Mouse (Mus musculus): ENCODE data around the gene Ubr1. TPM values are rescaled to one million over a fixed set of nuclear protein-coding genes. Genes with fewer than 3 reads are reported as not detected.
"Not testable (repeated sequence)": the region's sequence is repeated elsewhere in the genome, so short reads cannot be mapped to it uniquely, and the experiment has no call there.

Ubr1 gene
- total and polyA plus RNA-seq, 2 experiments, result 14.4 to 16.1 TPM

- TF ChIP-seq CTCF (IDR thresholded peaks at IDR 0.05; ENCODE audit: low read depth, low read length) (no peak), POLR2A (IDR thresholded peaks at IDR 0.05; ENCODE audit: extremely low read depth, insufficient read depth, low read length) (no peak)
- H3K4me3 ChIP-seq (ENCODE audit: insufficient read depth, low read depth, low read length), result no peak overlapping the region
- no peak for DNase-seq (ENCODE audit: extremely low read depth, low read depth, low spot score)
- H3K27me3 ChIP-seq (ENCODE audit: control insufficient read depth, insufficient read depth, low read length), result no peaks in the 10 kb centered on the region
- H3K79me2 ChIP-seq (ENCODE audit: control insufficient read depth, insufficient read depth, low read length), result no peaks in the 10 kb centered on the region
- no peak overlapping the region for H3K27ac ChIP-seq (replicated peaks; ENCODE audit: insufficient read depth, low read depth, low read length)
- WGBS, result 94% methylated on average over 8 of the region's 8 CpGs
- H3K36me3 ChIP-seq (ENCODE audit: control insufficient read depth, insufficient read depth, low read length), result peaks cover 11% of the 10 kb centered on the region
- H3K4me1 ChIP-seq (ENCODE audit: control insufficient read depth, insufficient read depth, low read length), result no peaks in the 10 kb centered on the region
- no peak overlapping the region for H3K9ac ChIP-seq (ENCODE audit: low read depth, low read length)
Measured at GRCm38 (mm10) chr2:120998863-120999262, 28.3 kb upstream of the Ubr1 start.

- peaks cover 15% of the 10 kb centered on the region for H3K36me3 ChIP-seq (ENCODE audit: control insufficient read depth, insufficient read depth, low read length)
- H3K4me3 ChIP-seq (ENCODE audit: insufficient read depth, low read depth, low read length); H3K9ac ChIP-seq (ENCODE audit: low read depth, low read length); H3K79me2 ChIP-seq (ENCODE audit: control insufficient read depth, insufficient read depth, low read length); H3K27ac ChIP-seq (replicated peaks; ENCODE audit: insufficient read depth, low read depth, low read length); DNase-seq (ENCODE audit: extremely low read depth, low read depth, low spot score); H3K4me1 ChIP-seq (ENCODE audit: control insufficient read depth, insufficient read depth, low read length); H3K27me3 ChIP-seq (ENCODE audit: control insufficient read depth, insufficient read depth, low read length): not testable (repeated sequence)
- WGBS, result 74% methylated on average over 1 of the region's 1 CpGs
Measured at GRCm38 (mm10) chr2:120996607-120997006, 26.1 kb upstream of the Ubr1 start.

DNA sequence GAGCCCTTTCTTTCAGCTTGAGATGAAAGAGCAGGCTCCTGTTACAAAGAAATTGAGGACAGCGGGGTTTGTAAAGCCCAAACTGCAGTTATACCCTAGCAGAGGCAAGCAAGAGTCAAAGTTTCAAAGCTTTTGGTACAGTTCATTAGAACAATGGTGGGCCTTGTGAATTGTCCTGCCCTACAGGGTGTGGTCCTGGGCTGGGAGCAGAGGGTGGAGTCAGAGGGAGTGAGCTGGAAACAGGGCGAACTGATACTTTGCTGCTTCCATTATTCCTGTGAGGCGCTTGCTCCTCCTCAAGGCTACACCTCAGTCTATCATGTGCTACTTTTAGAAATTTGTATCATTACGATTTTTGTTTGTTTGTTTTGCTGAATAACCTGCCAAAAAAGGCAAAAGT lies 20.7 kb upstream of the Ubr1 start:
- Histone ChIP-seq H3K27me3 (ENCODE audit: control insufficient read depth, insufficient read depth, low read length) (no peaks in the 10 kb centered on the region), H3K4me3 (ENCODE audit: insufficient read depth, low read depth, low read length) (no peak overlapping the region), H3K79me2 (ENCODE audit: control insufficient read depth, insufficient read depth, low read length) (no peaks in the 10 kb centered on the region), H3K36me3 (ENCODE audit: control insufficient read depth, insufficient read depth, low read length) (peaks cover 16% of the 10 kb centered on the region), H3K27ac (replicated peaks; ENCODE audit: insufficient read depth, low read depth, low read length) (no peak overlapping the region), H3K9ac (ENCODE audit: low read depth, low read length) (no peak overlapping the region), H3K4me1 (ENCODE audit: control insufficient read depth, insufficient read depth, low read length) (no peaks in the 10 kb centered on the region)
- TF ChIP-seq POLR2A (IDR thresholded peaks at IDR 0.05; ENCODE audit: extremely low read depth, insufficient read depth, low read length) (no peak), CTCF (IDR thresholded peaks at IDR 0.05; ENCODE audit: low read depth, low read length) (no peak)
- WGBS, result 84% methylated on average over 4 of the region's 4 CpGs
- no peak for DNase-seq (ENCODE audit: extremely low read depth, low read depth, low spot score)

GRCm38 (mm10) chr2:120985241-120985640 lies 14.7 kb upstream of the Ubr1 start:
- no peak for TF ChIP-seq POLR2A (IDR thresholded peaks at IDR 0.05; ENCODE audit: extremely low read depth, insufficient read depth, low read length)
- TF ChIP-seq CTCF (IDR thresholded peaks at IDR 0.05; ENCODE audit: low read depth, low read length), result peak; percentile 35; the same call in 1 of the 2 replicates
- H3K27ac ChIP-seq (replicated peaks; ENCODE audit: insufficient read depth, low read depth, low read length), result no peak overlapping the region

GRCm38 (mm10) chr2:120983611-120984010 lies 13.1 kb upstream of the Ubr1 start:
- H3K27me3 ChIP-seq (ENCODE audit: control insufficient read depth, insufficient read depth, low read length), result no peaks in the 10 kb centered on the region
- no peaks in the 10 kb centered on the region for H3K4me1 ChIP-seq (ENCODE audit: control insufficient read depth, insufficient read depth, low read length)
- H3K79me2 ChIP-seq (ENCODE audit: control insufficient read depth, insufficient read depth, low read length), result no peaks in the 10 kb centered on the region
- TF ChIP-seq CTCF (IDR thresholded peaks at IDR 0.05; ENCODE audit: low read depth, low read length), result no peak
- TF ChIP-seq POLR2A (IDR thresholded peaks at IDR 0.05; ENCODE audit: extremely low read depth, insufficient read depth, low read length), result no peak
- H3K27ac ChIP-seq (replicated peaks; ENCODE audit: insufficient read depth, low read depth, low read length), result no peak overlapping the region
- WGBS, result 88% methylated on average over 2 of the region's 2 CpGs
- H3K36me3 ChIP-seq (ENCODE audit: control insufficient read depth, insufficient read depth, low read length), result peaks cover 16% of the 10 kb centered on the region
- DNase-seq (ENCODE audit: extremely low read depth, low read depth, low spot score), result no peak
- H3K4me3 ChIP-seq (ENCODE audit: insufficient read depth, low read depth, low read length), result no peak overlapping the region
- H3K9ac ChIP-seq (ENCODE audit: low read depth, low read length), result no peak overlapping the region

More at GRCm38 (mm10) chr2:120985241-120985640, 14.7 kb upstream of the Ubr1 start:
- no peak overlapping the region for H3K4me3 ChIP-seq (ENCODE audit: insufficient read depth, low read depth, low read length)
- H3K36me3 ChIP-seq (ENCODE audit: control insufficient read depth, insufficient read depth, low read length), result peaks cover 15% of the 10 kb centered on the region
- no peaks in the 10 kb centered on the region for H3K27me3 ChIP-seq (ENCODE audit: control insufficient read depth, insufficient read depth, low read length)
- DNase-seq (ENCODE audit: extremely low read depth, low read depth, low spot score), result no peak
- no peaks in the 10 kb centered on the region for H3K79me2 ChIP-seq (ENCODE audit: control insufficient read depth, insufficient read depth, low read length)
- no peak overlapping the region for H3K9ac ChIP-seq (ENCODE audit: low read depth, low read length)
- WGBS, result 97% methylated on average over 1 of the region's 1 CpGs
- H3K4me1 ChIP-seq (ENCODE audit: control insufficient read depth, insufficient read depth, low read length), result no peaks in the 10 kb centered on the region

DNA sequence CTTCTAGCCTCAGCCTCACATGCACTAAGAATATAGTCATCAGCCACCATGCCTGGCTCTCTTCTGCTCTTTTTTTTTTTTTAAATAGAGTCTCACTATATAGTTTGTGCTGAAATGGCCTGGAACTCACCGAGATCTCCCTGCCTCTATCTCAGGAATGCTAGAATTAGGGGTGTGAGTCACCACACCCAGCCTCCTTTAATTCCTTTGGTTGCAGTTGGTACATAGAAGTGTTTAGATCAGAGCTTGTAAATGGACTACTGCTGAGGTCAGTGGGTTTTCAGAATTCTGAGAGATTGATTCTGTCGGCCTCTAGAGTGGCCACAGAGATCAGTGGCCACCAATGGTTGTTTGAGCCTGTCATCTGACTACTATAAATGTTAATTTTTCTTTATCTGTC lies 10.3 kb upstream of the Ubr1 start:
- TF ChIP-seq POLR2A (IDR thresholded peaks at IDR 0.05; ENCODE audit: extremely low read depth, insufficient read depth, low read length), result no peak
- TF ChIP-seq CTCF (IDR thresholded peaks at IDR 0.05; ENCODE audit: low read depth, low read length), result no peak
- peaks cover 3% of the 10 kb centered on the region; the same call in 1 of the 2 replicates for H3K4me1 ChIP-seq (ENCODE audit: control insufficient read depth, insufficient read depth, low read length)
- no peak overlapping the region for H3K4me3 ChIP-seq (ENCODE audit: insufficient read depth, low read depth, low read length)
- H3K79me2 ChIP-seq (ENCODE audit: control insufficient read depth, insufficient read depth, low read length), result no peaks in the 10 kb centered on the region
- WGBS, result 81% methylated on average over 2 of the region's 2 CpGs
- no peak overlapping the region for H3K9ac ChIP-seq (ENCODE audit: low read depth, low read length)
- H3K36me3 ChIP-seq (ENCODE audit: control insufficient read depth, insufficient read depth, low read length), result peaks cover 11% of the 10 kb centered on the region
- no peak for DNase-seq (ENCODE audit: extremely low read depth, low read depth, low spot score)
- H3K27me3 ChIP-seq (ENCODE audit: control insufficient read depth, insufficient read depth, low read length), result no peaks in the 10 kb centered on the region
- H3K27ac ChIP-seq (replicated peaks; ENCODE audit: insufficient read depth, low read depth, low read length), result no peak overlapping the region
